Mouse (Mus musculus): ENCODE measurements at regions not wholly inside any gene's neighbourhood (a gene's known extent, or its start where the extent isn't known, plus 50 kb on each side); places are given as distances from the start of the nearest gene placed in this dataset.
A peak's percentile ranks its signal among the peaks of the same experiment; 100 is the strongest.

GRCm38 (mm10) chr3:144098762-144099161 is 106.3 kb downstream of the Lmo4 start:
- Histone ChIP-seq H3K9ac (ENCODE audit: low read length) (no peak overlapping the region), H3K9me3 (ENCODE audit: control insufficient read depth, low read length) (no peaks in the 10 kb centered on the region), H3K27me3 (ENCODE audit: control insufficient read depth, insufficient read depth, low read length) (no peaks in the 10 kb centered on the region), H3K4me2 (ENCODE audit: low read length) (no peak overlapping the region), H3K27ac (replicated peaks in 1 of 2; ENCODE audit: control insufficient read depth in 1 of 2, insufficient read depth in 1 of 2, low read depth in 2 of 2, low read length in 2 of 2) (no peak overlapping the region), H3K4me3 (ENCODE audit: control insufficient read depth in 1 of 2, insufficient read depth in 1 of 2, low read depth in 1 of 2, low read length in 2 of 2) (no peak overlapping the region), H3K36me3 (ENCODE audit: control insufficient read depth, insufficient read depth, low read length) (no peaks in the 10 kb centered on the region), H3K4me1 (ENCODE audit: control insufficient read depth in 2 of 2, insufficient read depth in 2 of 2, low read length in 2 of 2) (peaks cover 6 to 10% of the 10 kb centered on the region in 2 experiments; a peak in 3 of 4 replicates)
- WGBS, result 27% methylated on average over 8 of the region's 8 CpGs
- ATAC-seq (ENCODE audit: insufficient number of reproducible peaks, insufficient read depth, low FRiP score, low read depth), result no peak

- Histone ChIP-seq H3K4me2 (ENCODE audit: low read length) (no peak overlapping the region), H3K27ac (replicated peaks in 1 of 2; ENCODE audit: control insufficient read depth in 1 of 2, insufficient read depth in 1 of 2, low read depth in 2 of 2, low read length in 2 of 2) (no peak overlapping the region), H3K4me1 (ENCODE audit: control insufficient read depth in 2 of 2, insufficient read depth in 2 of 2, low read length in 2 of 2) (peaks cover 6 to 7% of the 10 kb centered on the region in 2 experiments; a peak in 3 of 4 replicates), H3K9me3 (ENCODE audit: control insufficient read depth, low read length) (no peaks in the 10 kb centered on the region), H3K9ac (ENCODE audit: low read length) (no peak overlapping the region), H3K27me3 (ENCODE audit: control insufficient read depth, insufficient read depth, low read length) (no peaks in the 10 kb centered on the region), H3K4me3 (ENCODE audit: control insufficient read depth in 1 of 2, insufficient read depth in 1 of 2, low read depth in 1 of 2, low read length in 2 of 2) (no peak overlapping the region), H3K36me3 (ENCODE audit: control insufficient read depth, insufficient read depth, low read length) (no peaks in the 10 kb centered on the region)
- no peak for ATAC-seq (ENCODE audit: insufficient number of reproducible peaks, insufficient read depth, low FRiP score, low read depth)
- WGBS, result 68% methylated on average over 1 of the region's 1 CpGs
These were observed 113.8 kb downstream of the Lmo4 start for GRCm38 (mm10) chr3:144091231-144091630.

GRCm38 (mm10) chr3:144089790-144090256 is 115.2 kb downstream of the Lmo4 start:
- no peak for ATAC-seq (ENCODE audit: insufficient number of reproducible peaks, insufficient read depth, low FRiP score, low read depth)
- peaks cover 6 to 7% of the 10 kb centered on the region in 2 experiments; a peak in 3 of 4 replicates for H3K4me1 ChIP-seq (ENCODE audit: control insufficient read depth in 2 of 2, insufficient read depth in 2 of 2, low read length in 2 of 2)
- H3K27me3 ChIP-seq (ENCODE audit: control insufficient read depth, insufficient read depth, low read length), result no peaks in the 10 kb centered on the region
- H3K36me3 ChIP-seq (ENCODE audit: control insufficient read depth, insufficient read depth, low read length), result no peaks in the 10 kb centered on the region
- no peak overlapping the region for H3K27ac ChIP-seq (replicated peaks in 1 of 2; ENCODE audit: control insufficient read depth in 1 of 2, insufficient read depth in 1 of 2, low read depth in 2 of 2, low read length in 2 of 2)
- no peak overlapping the region for H3K9ac ChIP-seq (ENCODE audit: low read length)
- WGBS, result 27% methylated on average over 8 of the region's 8 CpGs
- no peaks in the 10 kb centered on the region for H3K9me3 ChIP-seq (ENCODE audit: control insufficient read depth, low read length)
- H3K4me3 ChIP-seq (ENCODE audit: control insufficient read depth in 1 of 2, insufficient read depth in 1 of 2, low read depth in 1 of 2, low read length in 2 of 2), result no peak overlapping the region
- no peak overlapping the region for H3K4me2 ChIP-seq (ENCODE audit: low read length)

- H3K27ac ChIP-seq (replicated peaks in 1 of 2; ENCODE audit: control insufficient read depth in 1 of 2, insufficient read depth in 1 of 2, low read depth in 2 of 2, low read length in 2 of 2), result no peak overlapping the region
- no peaks in the 10 kb centered on the region for H3K36me3 ChIP-seq (ENCODE audit: control insufficient read depth, insufficient read depth, low read length)
- no peaks in the 10 kb centered on the region for H3K27me3 ChIP-seq (ENCODE audit: control insufficient read depth, insufficient read depth, low read length)
- H3K9me3 ChIP-seq (ENCODE audit: control insufficient read depth, low read length), result no peaks in the 10 kb centered on the region
- WGBS, result 45% methylated on average over 18 of the region's 18 CpGs
- no peak overlapping the region for H3K4me3 ChIP-seq (ENCODE audit: control insufficient read depth in 1 of 2, insufficient read depth in 1 of 2, low read depth in 1 of 2, low read length in 2 of 2)
- no peak overlapping the region for H3K9ac ChIP-seq (ENCODE audit: low read length)
- ATAC-seq (ENCODE audit: insufficient number of reproducible peaks, insufficient read depth, low FRiP score, low read depth), result no peak
- peaks cover 6 to 7% of the 10 kb centered on the region in 2 experiments; a peak in 3 of 4 replicates for H3K4me1 ChIP-seq (ENCODE audit: control insufficient read depth in 2 of 2, insufficient read depth in 2 of 2, low read length in 2 of 2)
- H3K4me2 ChIP-seq (ENCODE audit: low read length), result peak overlapping the region; percentile 41
These were observed 116.6 kb downstream of the Lmo4 start for GRCm38 (mm10) chr3:144088261-144088884.

GRCm38 (mm10) chr3:144087771-144088170 is 117.2 kb downstream of the Lmo4 start:
- Histone ChIP-seq H3K4me3 (ENCODE audit: control insufficient read depth in 1 of 2, insufficient read depth in 1 of 2, low read depth in 1 of 2, low read length in 2 of 2) (no peak overlapping the region), H3K27me3 (ENCODE audit: control insufficient read depth, insufficient read depth, low read length) (no peaks in the 10 kb centered on the region), H3K36me3 (ENCODE audit: control insufficient read depth, insufficient read depth, low read length) (no peaks in the 10 kb centered on the region), H3K4me2 (ENCODE audit: low read length) (peak overlapping the region; percentile 41), H3K27ac (replicated peaks in 1 of 2; ENCODE audit: control insufficient read depth in 1 of 2, insufficient read depth in 1 of 2, low read depth in 2 of 2, low read length in 2 of 2) (no peak overlapping the region), H3K9me3 (ENCODE audit: control insufficient read depth, low read length) (no peaks in the 10 kb centered on the region), H3K4me1 (ENCODE audit: control insufficient read depth in 2 of 2, insufficient read depth in 2 of 2, low read length in 2 of 2) (peaks cover 6 to 7% of the 10 kb centered on the region in 2 experiments; a peak in 3 of 4 replicates), H3K9ac (ENCODE audit: low read length) (no peak overlapping the region)
- ATAC-seq (ENCODE audit: insufficient number of reproducible peaks, insufficient read depth, low FRiP score, low read depth), result no peak
- 38% methylated on average over 7 of the region's 7 CpGs for WGBS

GRCm38 (mm10) chr3:144086176-144086575 is 118.8 kb downstream of the Lmo4 start:
- no peak overlapping the region for H3K27ac ChIP-seq (replicated peaks in 1 of 2; ENCODE audit: control insufficient read depth in 1 of 2, insufficient read depth in 1 of 2, low read depth in 2 of 2, low read length in 2 of 2)
- peaks cover 6 to 7% of the 10 kb centered on the region in 2 experiments; a peak in 3 of 4 replicates for H3K4me1 ChIP-seq (ENCODE audit: control insufficient read depth in 2 of 2, insufficient read depth in 2 of 2, low read length in 2 of 2)
- no peaks in the 10 kb centered on the region for H3K36me3 ChIP-seq (ENCODE audit: control insufficient read depth, insufficient read depth, low read length)
- H3K9ac ChIP-seq (ENCODE audit: low read length), result no peak overlapping the region
- 85% methylated on average over 3 of the region's 3 CpGs for WGBS
- H3K4me2 ChIP-seq (ENCODE audit: low read length), result no peak overlapping the region
- H3K27me3 ChIP-seq (ENCODE audit: control insufficient read depth, insufficient read depth, low read length), result no peaks in the 10 kb centered on the region
- H3K4me3 ChIP-seq (ENCODE audit: control insufficient read depth in 1 of 2, insufficient read depth in 1 of 2, low read depth in 1 of 2, low read length in 2 of 2), result no peak overlapping the region
- H3K9me3 ChIP-seq (ENCODE audit: control insufficient read depth, low read length), result no peaks in the 10 kb centered on the region
- ATAC-seq (ENCODE audit: insufficient number of reproducible peaks, insufficient read depth, low FRiP score, low read depth), result no peak

- Histone ChIP-seq H3K36me3 (ENCODE audit: control insufficient read depth, insufficient read depth, low read length) (no peaks in the 10 kb centered on the region), H3K4me3 (ENCODE audit: control insufficient read depth in 1 of 2, insufficient read depth in 1 of 2, low read depth in 1 of 2, low read length in 2 of 2) (no peak overlapping the region), H3K9ac (ENCODE audit: low read length) (no peak overlapping the region), H3K27ac (replicated peaks in 1 of 2; ENCODE audit: control insufficient read depth in 1 of 2, insufficient read depth in 1 of 2, low read depth in 2 of 2, low read length in 2 of 2) (no peak overlapping the region), H3K9me3 (ENCODE audit: control insufficient read depth, low read length) (no peaks in the 10 kb centered on the region), H3K4me2 (ENCODE audit: low read length) (no peak overlapping the region), H3K4me1 (ENCODE audit: control insufficient read depth in 2 of 2, insufficient read depth in 2 of 2, low read length in 2 of 2) (no peaks in the 10 kb centered on the region), H3K27me3 (ENCODE audit: control insufficient read depth, insufficient read depth, low read length) (no peaks in the 10 kb centered on the region)
- 92% methylated on average over 3 of the region's 3 CpGs for WGBS
- ATAC-seq (ENCODE audit: insufficient number of reproducible peaks, insufficient read depth, low FRiP score, low read depth), result no peak
These were observed 125.1 kb downstream of the Lmo4 start for GRCm38 (mm10) chr3:144079960-144080359.

Data from heart, embryonic 14.5 days (tissue).